Mouse (Mus musculus): ENCODE data around the gene Akr1cl. TPM values are rescaled to one million over a fixed set of nuclear protein-coding genes. Genes with fewer than 3 reads are reported as not detected.
"Not testable (repeated sequence)": the region's sequence is repeated elsewhere in the genome, so short reads cannot be mapped to it uniquely, and the experiment has no call there.

The Akr1cl gene
- polyA plus RNA-seq (2014; fragmentation: Nextera tagmentation; extraction: Ambion mirVana): not detected in 2 replicates

DNA sequence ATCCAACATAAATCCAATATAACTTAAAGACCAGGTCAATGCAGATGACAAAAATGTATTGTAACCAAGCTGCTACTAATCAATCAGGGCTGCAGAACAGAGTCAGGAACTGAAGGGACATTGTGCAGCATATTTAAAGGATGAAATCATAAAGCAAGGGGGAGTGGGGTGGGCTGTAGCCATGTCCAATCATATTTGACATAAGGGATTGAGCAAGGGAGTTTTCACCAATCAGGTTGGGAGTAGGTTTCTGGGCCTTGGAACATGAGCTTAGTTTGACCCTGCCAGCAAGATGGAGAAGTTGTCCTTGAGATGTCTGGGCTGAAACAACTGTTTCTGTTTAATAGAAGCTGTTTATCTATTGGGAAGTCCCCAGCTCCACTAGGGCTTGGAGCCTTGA is at the start of gene Akr1cl:
Gene Akr1cl, minus strand, starts transcription at position 119 of the 400 bp plus-strand sequence.
- Histone ChIP-seq H3K27ac (no peak within 1 kb of the TSS), H3K4me3 (replicated peaks; ENCODE audit: low read length) (no peak within 1 kb of the TSS), H3K36me3 (replicated peaks; ENCODE audit: control insufficient read depth, insufficient read depth) (no peaks in the 10 kb centered on the region), H3K9ac (no peak within 1 kb of the TSS), H3K9me3 (ENCODE audit: control insufficient read depth, low read length) (no peaks in the 10 kb centered on the region), H3K4me1 (replicated peaks; ENCODE audit: control insufficient read depth, insufficient read depth, low read length) (no peaks in the 10 kb centered on the region), H3K27me3 (ENCODE audit: control insufficient read depth, insufficient read depth, low read length) (no peaks in the 10 kb centered on the region), H3K4me2 (replicated peaks) (no peak within 1 kb of the TSS)
- no peak for ATAC-seq (ENCODE audit: low FRiP score)
- no peak for DNase-seq (ENCODE audit: low spot score)

DNA sequence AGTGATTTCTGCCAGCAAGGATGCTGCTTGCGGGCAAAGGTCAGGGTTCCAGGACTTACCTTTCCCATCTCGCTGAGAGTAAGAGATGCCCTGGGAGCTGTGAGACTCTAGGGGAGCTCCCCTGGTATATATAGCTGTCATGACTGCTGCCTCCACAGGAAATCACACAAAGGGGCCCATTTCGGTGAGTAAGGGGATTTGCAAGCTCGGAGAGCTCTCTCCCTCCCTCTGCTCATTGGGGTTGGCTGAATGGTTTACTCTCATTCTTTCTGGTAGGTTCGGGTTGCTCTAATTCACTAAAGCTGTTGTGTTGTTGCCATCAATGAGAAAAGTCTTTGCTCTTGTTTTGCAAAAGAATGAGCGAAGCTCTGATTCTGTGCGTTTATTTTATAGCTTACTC is 49.6 kb upstream of the Akr1cl start, which contains the start of gene Crygb:
Gene Crygb, minus strand, starts transcription at position 101 of the 400 bp plus-strand sequence.
- Histone ChIP-seq H3K4me3 (replicated peaks; ENCODE audit: low read length) (no peak within 1 kb of the TSS), H3K9ac (0 out of 2 replicates have a peak within 1 kb of the TSS, but pooled peaks have one; percentile 8), H3K4me2 (replicated peaks) (no peak within 1 kb of the TSS), H3K4me1 (replicated peaks; ENCODE audit: control insufficient read depth, insufficient read depth, low read length) (no peaks in the 10 kb centered on the region), H3K9me3 (ENCODE audit: control insufficient read depth, low read length) (no peaks in the 10 kb centered on the region), H3K36me3 (replicated peaks; ENCODE audit: control insufficient read depth, insufficient read depth) (no peaks in the 10 kb centered on the region), H3K27me3 (ENCODE audit: control insufficient read depth, insufficient read depth, low read length) (no peaks in the 10 kb centered on the region), H3K27ac (no peak within 1 kb of the TSS)
- no peak for DNase-seq (ENCODE audit: low spot score)
- 34% methylated on average over 7 of the region's 7 CpGs for WGBS
- no peak for ATAC-seq (ENCODE audit: low FRiP score)

DNA sequence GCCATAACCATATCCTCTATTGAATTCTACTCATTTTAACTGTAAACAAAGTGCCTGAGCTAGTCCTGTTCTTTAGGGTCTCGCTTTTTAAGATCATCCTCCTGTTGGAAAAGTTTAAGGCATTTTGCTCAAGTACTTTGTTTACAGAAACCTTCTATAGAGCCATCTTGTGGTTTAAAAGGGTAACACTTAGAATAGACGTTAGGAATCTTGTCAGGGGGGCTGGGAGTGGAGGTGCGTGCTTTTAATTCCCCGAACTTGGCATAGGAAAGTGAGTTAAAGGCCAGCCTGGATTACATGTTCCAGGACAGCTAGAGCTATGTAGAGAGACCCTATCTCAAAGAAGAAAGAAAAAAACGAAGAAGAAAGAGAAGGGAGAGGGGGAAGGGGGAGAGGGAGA is 43.0 kb upstream of the Akr1cl start:
- Histone ChIP-seq H3K27ac (no peak overlapping the region), H3K36me3 (replicated peaks; ENCODE audit: control insufficient read depth, insufficient read depth) (no peaks in the 10 kb centered on the region), H3K4me3 (replicated peaks; ENCODE audit: low read length) (no peak overlapping the region), H3K9me3 (ENCODE audit: control insufficient read depth, low read length) (no peaks in the 10 kb centered on the region), H3K9ac (no peak overlapping the region), H3K27me3 (ENCODE audit: control insufficient read depth, insufficient read depth, low read length) (no peaks in the 10 kb centered on the region), H3K4me1 (replicated peaks; ENCODE audit: control insufficient read depth, insufficient read depth, low read length) (no peaks in the 10 kb centered on the region), H3K4me2 (replicated peaks) (no peak overlapping the region)
- 21% methylated on average over 5 of the region's 5 CpGs for WGBS
- ATAC-seq (ENCODE audit: low FRiP score) (no peak), DNase-seq (ENCODE audit: low spot score) (peak; percentile 40)

DNA sequence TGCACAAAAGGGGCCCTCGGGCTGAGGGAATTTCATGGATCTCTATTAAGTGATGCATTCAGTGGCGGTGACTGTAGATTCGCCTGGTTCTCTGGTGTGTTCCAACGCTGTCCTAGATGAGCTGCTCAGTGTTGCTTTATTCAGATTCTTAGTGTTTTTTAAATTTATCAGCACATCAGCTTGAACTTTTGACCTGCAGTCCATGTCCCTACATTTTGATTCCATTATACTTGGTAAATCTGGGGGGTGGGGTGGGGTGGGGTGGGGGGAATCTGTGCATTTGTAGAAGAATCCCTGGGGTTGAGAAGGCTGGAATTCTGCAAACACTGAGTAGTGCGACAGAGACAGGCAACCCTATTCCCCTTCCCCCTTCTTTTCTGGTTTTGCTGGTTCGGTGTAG is 41.0 kb upstream of the Akr1cl start, which contains the start of gene Crygc:
Gene Crygc, minus strand, starts transcription at position 101 of the 400 bp plus-strand sequence.
- Histone ChIP-seq H3K27ac (no peak within 1 kb of the TSS), H3K4me2 (replicated peaks) (no peak within 1 kb of the TSS), H3K9me3 (ENCODE audit: control insufficient read depth, low read length) (no peaks in the 10 kb centered on the region), H3K36me3 (replicated peaks; ENCODE audit: control insufficient read depth, insufficient read depth) (no peaks in the 10 kb centered on the region), H3K4me1 (replicated peaks; ENCODE audit: control insufficient read depth, insufficient read depth, low read length) (no peaks in the 10 kb centered on the region), H3K4me3 (replicated peaks; ENCODE audit: low read length) (no peak within 1 kb of the TSS), H3K27me3 (ENCODE audit: control insufficient read depth, insufficient read depth, low read length) (no peaks in the 10 kb centered on the region), H3K9ac (no peak within 1 kb of the TSS)
- ATAC-seq (ENCODE audit: low FRiP score) (no peak), DNase-seq (ENCODE audit: low spot score) (no peak)
- WGBS: 64% methylated on average over 6 of the region's 6 CpGs

DNA sequence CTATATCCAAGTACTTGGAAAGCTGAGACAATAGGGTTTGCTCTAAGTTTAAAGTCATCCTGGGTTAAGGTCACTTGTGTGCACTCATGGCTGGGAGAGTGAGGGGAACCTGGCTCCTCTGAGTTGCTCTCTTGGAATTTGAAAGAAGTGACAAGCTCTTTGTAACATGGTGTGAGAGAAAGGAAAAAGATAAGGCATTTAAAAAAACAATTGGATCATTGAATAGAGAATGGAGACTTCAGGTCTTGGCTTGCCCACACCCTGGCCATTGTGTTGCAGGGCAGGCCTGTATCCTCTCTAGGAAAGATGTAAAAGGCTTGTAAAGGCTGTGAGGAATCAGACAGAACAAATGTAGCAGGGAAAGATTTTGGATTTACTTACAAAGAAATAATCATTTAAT is 35.3 kb upstream of the Akr1cl start:
- ATAC-seq (ENCODE audit: low FRiP score): no peak
- no peak for DNase-seq (ENCODE audit: low spot score)
- Histone ChIP-seq H3K36me3 (replicated peaks; ENCODE audit: control insufficient read depth, insufficient read depth) (no peaks in the 10 kb centered on the region), H3K4me2 (replicated peaks) (no peak overlapping the region), H3K27me3 (ENCODE audit: control insufficient read depth, insufficient read depth, low read length) (no peaks in the 10 kb centered on the region), H3K4me3 (replicated peaks; ENCODE audit: low read length) (no peak overlapping the region), H3K9me3 (ENCODE audit: control insufficient read depth, low read length) (no peaks in the 10 kb centered on the region), H3K9ac (no peak overlapping the region), H3K4me1 (replicated peaks; ENCODE audit: control insufficient read depth, insufficient read depth, low read length) (no peaks in the 10 kb centered on the region), H3K27ac (no peak overlapping the region)

DNA sequence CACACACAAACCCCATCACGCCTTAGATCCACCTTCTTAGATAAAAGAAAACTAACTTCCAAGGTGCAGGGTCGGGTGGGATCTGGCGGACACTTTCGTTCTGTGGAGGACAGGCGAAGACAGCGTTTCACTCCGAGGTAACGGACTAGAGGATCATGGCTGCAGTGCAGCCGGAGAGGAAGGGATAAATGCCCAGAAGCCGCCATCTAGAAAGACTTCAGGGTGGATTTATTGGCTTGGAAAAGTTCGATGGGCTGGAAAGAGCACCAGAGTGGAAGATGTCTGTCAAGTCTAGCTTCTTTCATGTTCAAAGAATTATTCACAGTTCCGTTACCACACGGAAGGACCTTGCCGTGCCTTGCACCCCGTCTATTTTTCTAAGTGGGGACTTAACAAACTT is 31.6 kb upstream of the Akr1cl start:
- Histone ChIP-seq H3K9me3 (ENCODE audit: control insufficient read depth, low read length) (no peaks in the 10 kb centered on the region), H3K4me2 (replicated peaks) (no peak overlapping the region), H3K4me3 (replicated peaks; ENCODE audit: low read length) (no peak overlapping the region), H3K4me1 (replicated peaks; ENCODE audit: control insufficient read depth, insufficient read depth, low read length) (no peaks in the 10 kb centered on the region), H3K36me3 (replicated peaks; ENCODE audit: control insufficient read depth, insufficient read depth) (no peaks in the 10 kb centered on the region), H3K27ac (no peak overlapping the region), H3K27me3 (ENCODE audit: control insufficient read depth, insufficient read depth, low read length) (no peaks in the 10 kb centered on the region), H3K9ac (no peak overlapping the region)
- WGBS: 84% methylated on average over 15 of the region's 15 CpGs
- ATAC-seq (ENCODE audit: low FRiP score) (no peak), DNase-seq (ENCODE audit: low spot score) (no peak)

DNA sequence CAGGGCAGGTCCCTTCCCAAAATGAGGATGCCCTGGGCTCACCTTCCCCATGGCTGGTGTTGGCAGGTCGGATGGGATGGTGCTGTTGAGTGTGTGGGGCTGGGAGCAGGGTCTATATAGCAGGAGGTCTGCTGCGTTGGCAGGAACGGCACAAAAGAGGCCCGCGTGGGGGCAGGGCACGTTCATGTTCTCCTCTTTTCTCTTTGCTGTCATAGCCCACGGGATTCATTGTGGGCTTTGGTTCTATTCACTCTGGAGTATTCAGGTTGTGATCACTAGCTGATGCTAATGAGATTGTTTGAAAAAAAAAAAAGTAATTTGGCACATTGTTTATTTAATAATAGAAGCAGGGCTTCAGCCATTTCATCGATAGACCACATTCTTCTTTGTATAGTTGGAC is 30.8 kb upstream of the Akr1cl start, which contains the start of gene Crygd:
Gene Crygd, minus strand, starts transcription at position 101 of the 400 bp plus-strand sequence.
- ATAC-seq (ENCODE audit: low FRiP score) (no peak), DNase-seq (ENCODE audit: low spot score) (no peak)
- Histone ChIP-seq H3K4me3 (replicated peaks; ENCODE audit: low read length) (no peak within 1 kb of the TSS), H3K4me1 (replicated peaks; ENCODE audit: control insufficient read depth, insufficient read depth, low read length) (no peaks in the 10 kb centered on the region), H3K9ac (no peak within 1 kb of the TSS), H3K27me3 (ENCODE audit: control insufficient read depth, insufficient read depth, low read length) (no peaks in the 10 kb centered on the region), H3K4me2 (replicated peaks) (no peak within 1 kb of the TSS), H3K36me3 (replicated peaks; ENCODE audit: control insufficient read depth, insufficient read depth) (no peaks in the 10 kb centered on the region), H3K27ac (no peak within 1 kb of the TSS), H3K9me3 (ENCODE audit: control insufficient read depth, low read length) (no peaks in the 10 kb centered on the region)
- 48% methylated on average over 8 of the region's 8 CpGs for WGBS

DNA sequence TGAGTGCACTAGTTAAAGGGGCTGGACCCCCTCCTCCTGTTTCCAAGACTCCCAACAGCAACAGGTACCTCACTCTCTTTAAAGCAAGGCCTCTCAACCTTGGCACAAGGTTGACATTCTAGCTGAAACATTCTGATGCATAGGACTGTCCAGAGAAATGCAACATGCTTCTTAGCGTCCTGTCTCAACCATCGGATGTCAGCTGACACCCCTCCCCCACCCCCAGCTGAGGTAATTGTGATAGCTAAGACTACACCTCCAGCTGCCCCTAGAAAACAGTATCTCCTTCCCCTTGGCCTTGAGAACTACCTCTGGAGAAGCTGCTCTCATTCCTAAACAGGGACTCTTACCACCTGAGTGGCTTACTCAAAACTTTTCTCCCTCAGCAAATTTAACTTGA is 19.6 kb upstream of the Akr1cl start:
- Histone ChIP-seq H3K27me3 (ENCODE audit: control insufficient read depth, insufficient read depth, low read length) (no peaks in the 10 kb centered on the region), H3K9ac (no peak overlapping the region), H3K4me1 (replicated peaks; ENCODE audit: control insufficient read depth, insufficient read depth, low read length) (no peaks in the 10 kb centered on the region), H3K4me3 (replicated peaks; ENCODE audit: low read length) (no peak overlapping the region), H3K27ac (no peak overlapping the region), H3K36me3 (replicated peaks; ENCODE audit: control insufficient read depth, insufficient read depth) (no peaks in the 10 kb centered on the region), H3K9me3 (ENCODE audit: control insufficient read depth, low read length) (no peaks in the 10 kb centered on the region), H3K4me2 (replicated peaks) (no peak overlapping the region)
- DNase-seq (ENCODE audit: low spot score): no peak
- WGBS: 43% methylated on average over 2 of the region's 2 CpGs
- no peak for ATAC-seq (ENCODE audit: low FRiP score)

DNA sequence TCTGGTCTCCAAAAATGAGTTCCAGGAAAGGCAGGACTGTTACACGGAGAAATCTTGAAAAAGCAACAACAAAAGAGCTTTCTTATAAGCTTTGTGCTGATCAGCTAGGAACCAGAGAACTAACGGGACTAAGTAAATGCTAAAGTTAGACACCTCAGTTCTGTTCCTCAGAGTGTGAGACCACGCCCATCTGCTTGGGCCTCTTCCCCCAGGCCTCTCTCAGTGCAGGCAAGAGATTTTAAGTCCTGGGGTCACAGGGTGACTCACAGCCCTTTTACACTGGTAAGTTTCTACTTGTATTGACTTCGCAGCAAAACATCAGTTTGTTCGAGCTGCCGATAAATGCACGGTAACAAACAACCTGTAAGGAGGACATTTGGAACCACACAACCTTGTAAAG is 19.1 kb upstream of the Akr1cl start:
- no peaks in the 10 kb centered on the region for H3K36me3 ChIP-seq (replicated peaks; ENCODE audit: control insufficient read depth, insufficient read depth)
- H3K9me3 ChIP-seq (ENCODE audit: control insufficient read depth, low read length): no peaks in the 10 kb centered on the region
- no peaks in the 10 kb centered on the region for H3K4me1 ChIP-seq (replicated peaks; ENCODE audit: control insufficient read depth, insufficient read depth, low read length)
- H3K9ac ChIP-seq: no peak overlapping the region
- no peak overlapping the region for H3K4me2 ChIP-seq (replicated peaks)
- no peak for DNase-seq (ENCODE audit: low spot score)
- WGBS: 54% methylated on average over 7 of the region's 7 CpGs
- H3K27ac ChIP-seq: no peak overlapping the region
- no peaks in the 10 kb centered on the region for H3K27me3 ChIP-seq (ENCODE audit: control insufficient read depth, insufficient read depth, low read length)
- no peak overlapping the region for H3K4me3 ChIP-seq (replicated peaks; ENCODE audit: low read length)
- no peak for ATAC-seq (ENCODE audit: low FRiP score)

DNA sequence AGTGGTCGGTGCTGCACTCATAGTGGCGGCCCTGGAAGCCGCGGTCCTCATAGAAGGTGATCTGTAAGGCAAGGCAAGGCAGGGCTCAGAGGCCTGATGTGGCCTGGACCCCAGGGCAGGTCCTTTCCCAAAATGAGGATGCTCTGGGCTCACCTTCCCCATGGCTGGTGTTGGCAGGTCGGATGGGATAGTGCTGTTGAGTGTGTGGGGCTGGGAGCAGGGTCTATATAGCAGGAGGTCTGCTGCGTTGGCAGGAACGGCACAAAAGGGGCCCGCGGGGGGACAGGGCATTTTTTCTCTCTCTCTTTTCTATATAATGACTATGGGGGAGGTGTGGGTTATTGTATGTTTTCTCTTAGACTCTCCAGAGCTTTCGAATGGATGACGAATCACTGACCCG is 18.4 kb upstream of the Akr1cl start, which contains the start of gene Cryge:
Gene Cryge, minus strand, starts transcription at position 198 of the 400 bp plus-strand sequence.
- H3K4me2 ChIP-seq (replicated peaks); H3K4me1 ChIP-seq (replicated peaks; ENCODE audit: control insufficient read depth, insufficient read depth, low read length); H3K27me3 ChIP-seq (ENCODE audit: control insufficient read depth, insufficient read depth, low read length); H3K27ac ChIP-seq; H3K9ac ChIP-seq; H3K36me3 ChIP-seq (replicated peaks; ENCODE audit: control insufficient read depth, insufficient read depth); H3K9me3 ChIP-seq (ENCODE audit: control insufficient read depth, low read length); H3K4me3 ChIP-seq (replicated peaks; ENCODE audit: low read length); DNase-seq (ENCODE audit: low spot score); ATAC-seq (ENCODE audit: low FRiP score): not testable (repeated sequence)
- WGBS: 40% methylated on average over 10 of the region's 12 CpGs

Data from hindbrain, embryonic 14.5 days (tissue).